Mouse (Mus musculus) Patski (cell line): ENCODE measurements around the gene Wdr70. TPM values are rescaled to one million over a fixed set of nuclear protein-coding genes. Genes with fewer than 3 reads are reported as not detected.

Source experiments
- ATAC-seq: fragments of 100-300 bp; one replicate; pipeline ENCODE4 v1.8.0; 2021
- CTCF ChIA-PET: fragments of 350-600 bp; sonication (Branson Sonifier 250); formaldehyde crosslinking; loops from one replicate; lab custom pipeline; 2022; ENCODE audit warnings: inconsistent platforms; lab: Charles Lee
- POLR2A ChIA-PET: fragments of 350-600 bp; sonication (Branson Sonifier 250); formaldehyde crosslinking; loops from one replicate; lab custom pipeline; 2022; ENCODE audit warnings: antibody characterized with exemption, inconsistent platforms; lab: Charles Lee
- DNase-seq: peaks from one replicate; pipeline ENCODE4 v3.0.0-alpha.2; 2011; ENCODE audit warnings: low read depth, low spot score
- H3K27me3 ChIP-seq: fragments of 371-371 bp; one replicate; pipeline ENCODE4 v1.5.1; 2021
- CTCF ChIP-seq: fragments of 100-300 bp; IDR thresholded peaks from one replicate; pipeline ENCODE4 v1.5.1; 2021
- in situ Hi-C: fragments of 300-500 bp; cut with MboI; formaldehyde crosslinking; loops from 3 replicates; pipeline ENCODE4 v1.11.1; 2018; ENCODE audit warnings: low pct_unique_long_range_greater_than_20kb, mixed read lengths
- polyA plus RNA-seq: library from polyadenylated mRNA; unstranded; gene quantifications from one replicate; pipeline ENCODE4 v1.2.3, GENCODE M21; 2021

Wdr70 gene
- polyA plus RNA-seq, 1 experiment from 2014 or later, result 46.0 TPM

GRCm38 (mm10) chr15:7986274-7986673, 112.7 kb downstream of the Wdr70 start:
- no peak for DNase-seq
- in situ Hi-C loops, result no loop called here
- ChIA-PET POLR2A (no interaction called here), CTCF (interaction anchor here (1.1 kb wide), 1 partner anchor 17 kb away, joined by 3 read pairs; no protein-coding TSS in a partner anchor)
- no peak for ATAC-seq
- no peaks in the 10 kb centered on the region for H3K27me3 ChIP-seq
- no peak for TF ChIP-seq CTCF

GRCm38 (mm10) chr15:7978640-7979039, 120.4 kb downstream of the Wdr70 start:
- in situ Hi-C loops, result no loop called here
- ATAC-seq (no peak), DNase-seq (no peak)
- TF ChIP-seq CTCF, result no peak
- ChIA-PET POLR2A (no interaction called here), CTCF (interaction anchor here (0.6 to 1.0 kb wide), 3 partner anchors 9 to 45 kb away, joined by 3 to 4 read pairs (median 4); no protein-coding TSS in a partner anchor)
- H3K27me3 ChIP-seq, result no peaks in the 10 kb centered on the region

GRCm38 (mm10) chr15:7976775-7977174, 122.2 kb downstream of the Wdr70 start:
- ChIA-PET CTCF (no interaction called here), POLR2A (no interaction called here)
- ATAC-seq, result no peak
- no peak for TF ChIP-seq CTCF
- H3K27me3 ChIP-seq, result no peaks in the 10 kb centered on the region
- no peak for DNase-seq
- in situ Hi-C loops, result no loop called here

GRCm38 (mm10) chr15:7974368-7974767, 124.6 kb downstream of the Wdr70 start:
- TF ChIP-seq CTCF, result peak; percentile 67
- ATAC-seq (no peak), DNase-seq (no peak)
- in situ Hi-C loops, result no loop called here
- ChIA-PET CTCF (interaction anchor here (0.7 kb wide), 1 partner anchor 10 kb away, joined by 3 read pairs; no protein-coding TSS in a partner anchor), POLR2A (no interaction called here)
- no peaks in the 10 kb centered on the region for H3K27me3 ChIP-seq

GRCm38 (mm10) chr15:7972528-7972927, 126.5 kb downstream of the Wdr70 start:
- POLR2A ChIA-PET, result no interaction called here
- ATAC-seq, result no peak
- CTCF ChIA-PET, result no interaction called here
- DNase-seq, result no peak
- in situ Hi-C loops, result no loop called here
- TF ChIP-seq CTCF, result no peak
- no peaks in the 10 kb centered on the region for H3K27me3 ChIP-seq

- TF ChIP-seq CTCF, result no peak
- POLR2A ChIA-PET, result no interaction called here
- DNase-seq (no peak), ATAC-seq (no peak)
- H3K27me3 ChIP-seq, result no peaks in the 10 kb centered on the region
- in situ Hi-C loops, result no loop called here
- CTCF ChIA-PET, result interaction anchor here (1.0 to 1.1 kb wide), 3 partner anchors 16 to 23 kb away, joined by 3 read pairs; no protein-coding TSS in a partner anchor
These were observed 136.2 kb downstream of the Wdr70 start for GRCm38 (mm10) chr15:7962786-7963185.

- ChIA-PET CTCF (interaction anchor here (0.8 kb wide), 1 partner anchor 10 kb away, joined by 3 read pairs; no protein-coding TSS in a partner anchor), POLR2A (no interaction called here)
- TF ChIP-seq CTCF, result no peak
- DNase-seq, result no peak
- ATAC-seq, result no peak
- in situ Hi-C loops, result no loop called here
- no peaks in the 10 kb centered on the region for H3K27me3 ChIP-seq
These were observed 137.5 kb downstream of the Wdr70 start for GRCm38 (mm10) chr15:7961489-7961888.

GRCm38 (mm10) chr15:7956899-7957298, 142.1 kb downstream of the Wdr70 start:
- ChIA-PET POLR2A (no interaction called here), CTCF (no interaction called here)
- ATAC-seq, result no peak
- TF ChIP-seq CTCF, result no peak
- no peak for DNase-seq
- in situ Hi-C loops, result no loop called here
- no peaks in the 10 kb centered on the region for H3K27me3 ChIP-seq

- no peak for TF ChIP-seq CTCF
- no peak for DNase-seq
- H3K27me3 ChIP-seq, result no peaks in the 10 kb centered on the region
- CTCF ChIA-PET, result interaction anchor here (1.3 to 1.6 kb wide), 4 partner anchors 8 to 43 kb away, joined by 4 to 5 read pairs (median 4); no protein-coding TSS in a partner anchor
- POLR2A ChIA-PET, result no interaction called here
- in situ Hi-C loops, result no loop called here
- ATAC-seq, result no peak
These were observed 148.4 kb downstream of the Wdr70 start for GRCm38 (mm10) chr15:7950561-7950960.

- in situ Hi-C loops, result no loop called here
- ATAC-seq (no peak), DNase-seq (no peak)
- no peak for TF ChIP-seq CTCF
- ChIA-PET CTCF (interaction anchor here (0.9 to 1.7 kb wide), 3 partner anchors 9 to 60 kb away, joined by 3 to 4 read pairs (median 3); no protein-coding TSS in a partner anchor), POLR2A (no interaction called here)
- no peaks in the 10 kb centered on the region for H3K27me3 ChIP-seq
These were observed 157.3 kb downstream of the Wdr70 start for GRCm38 (mm10) chr15:7941690-7942089.

GRCm38 (mm10) chr15:7935571-7936165, 163.3 kb downstream of the Wdr70 start:
- ATAC-seq (no peak), DNase-seq (no peak)
- ChIA-PET POLR2A (interaction anchor here (0.5 kb wide), 1 partner anchor 23 kb away, joined by 3 read pairs; no protein-coding TSS in a partner anchor), CTCF (interaction anchor here (1.3 kb wide), 1 partner anchor 14 kb away, joined by 4 read pairs; no protein-coding TSS in a partner anchor)
- TF ChIP-seq CTCF, result no peak
- in situ Hi-C loops, result no loop called here
- no peaks in the 10 kb centered on the region for H3K27me3 ChIP-seq
